Mouse (Mus musculus) intestine, postnatal 0 days (tissue): ENCODE measurements at regions not wholly inside any gene's neighbourhood (a gene's known extent, or its start where the extent isn't known, plus 50 kb on each side); places are given as distances from the start of the nearest gene placed in this dataset.

Source experiments
- ATAC-seq: fragments of 200-750 bp; cut with Nextera tagmentation; 2 replicates; pipeline ENCODE4 v1.8.0; 2017; ENCODE audit warnings: mild to moderate bottlenecking, moderate TSS enrichment, moderate library complexity
- H3K27ac ChIP-seq: fragments of 300-500 bp; sonication (generic); 2 replicates; pipeline ENCODE4 v1.5.1; 2014; ENCODE audit warnings: mild to moderate bottlenecking, low read depth, low read length, moderate library complexity
- H3K27me3 ChIP-seq: fragments of 300-500 bp; sonication (generic); replicated peaks from 2 replicates; pipeline ENCODE4 v1.6.1; 2014; ENCODE audit warnings: low read length, mixed read lengths; ENCODE audit not compliant: control insufficient read depth, insufficient read depth
- H3K36me3 ChIP-seq: fragments of 300-500 bp; sonication (generic); 2 replicates; pipeline ENCODE4 v1.6.1; 2014; ENCODE audit warnings: mild to moderate bottlenecking, moderate library complexity; ENCODE audit not compliant: control insufficient read depth, insufficient read depth
- H3K4me1 ChIP-seq: fragments of 300-500 bp; sonication (generic); replicated peaks from 2 replicates; pipeline ENCODE4 v1.6.1; 2014; ENCODE audit warnings: antibody characterized with exemption, low read length, mixed read lengths; ENCODE audit not compliant: control insufficient read depth, insufficient read depth
- H3K4me2 ChIP-seq: fragments of 300-500 bp; sonication (generic); replicated peaks from 2 replicates; pipeline ENCODE4 v1.6.1; 2014; ENCODE audit warnings: low read depth, mild to moderate bottlenecking, moderate library complexity
- H3K4me3 ChIP-seq: fragments of 300-500 bp; sonication (generic); 2 replicates; pipeline ENCODE4 v1.5.1; 2014; ENCODE audit warnings: low read depth, low read length
- H3K9ac ChIP-seq: fragments of 300-500 bp; sonication (generic); 2 replicates; pipeline ENCODE4 v1.6.1; 2014; ENCODE audit warnings: mild to moderate bottlenecking, low read depth, low read length
- H3K9me3 ChIP-seq: fragments of 300-500 bp; sonication (generic); 2 replicates; pipeline ENCODE4 v1.6.1; 2016; ENCODE audit warnings: mixed run types; ENCODE audit not compliant: control insufficient read depth
- CTCF ChIP-seq: sonication (generic); IDR thresholded peaks from 2 replicates; pipeline ENCODE4 v1.5.1; 2016; ENCODE audit warnings: low read depth, mild to moderate bottlenecking, control low read depth, antibody characterized with exemption, moderate library complexity
- WGBS: fragments of 180-500 bp; shearing (Covaris S2); extraction: QIAGEN DNeasy Blood & Tissue Kit; methylation state at CpG from one replicate; pipeline ENCODE4 v1.1.7; 2014; 5-methylcytosine and 5-hydroxymethylcytosine counted together

GRCm38 (mm10) chr17:64466273-64466672, 134.3 kb upstream of the Man2a1 start:
- no peak overlapping the region for H3K27ac ChIP-seq
- TF ChIP-seq CTCF: no peak
- 63% methylated on average over 7 of the region's 7 CpGs for WGBS
- no peaks in the 10 kb centered on the region for H3K9me3 ChIP-seq
- no peak overlapping the region for H3K4me2 ChIP-seq
- H3K4me1 ChIP-seq: no peaks in the 10 kb centered on the region
- no peak overlapping the region for H3K4me3 ChIP-seq
- no peaks in the 10 kb centered on the region for H3K27me3 ChIP-seq
- ATAC-seq: no peak
- no peak overlapping the region for H3K9ac ChIP-seq
- no peaks in the 10 kb centered on the region for H3K36me3 ChIP-seq

GRCm38 (mm10) chr17:64466746-64467145, 133.8 kb upstream of the Man2a1 start:
- no peak overlapping the region for H3K4me2 ChIP-seq
- no peaks in the 10 kb centered on the region for H3K4me1 ChIP-seq
- H3K4me3 ChIP-seq: no peak overlapping the region
- no peak for TF ChIP-seq CTCF
- 79% methylated on average over 9 of the region's 9 CpGs for WGBS
- ATAC-seq: no peak
- H3K27me3 ChIP-seq: no peaks in the 10 kb centered on the region
- H3K9ac ChIP-seq: no peak overlapping the region
- H3K27ac ChIP-seq: no peak overlapping the region
- no peaks in the 10 kb centered on the region for H3K9me3 ChIP-seq
- no peaks in the 10 kb centered on the region for H3K36me3 ChIP-seq

GRCm38 (mm10) chr17:64467297-64467696, 133.2 kb upstream of the Man2a1 start:
- no peak overlapping the region for H3K4me2 ChIP-seq
- H3K4me3 ChIP-seq: no peak overlapping the region
- H3K27ac ChIP-seq: no peak overlapping the region
- TF ChIP-seq CTCF: no peak
- H3K36me3 ChIP-seq: no peaks in the 10 kb centered on the region
- no peaks in the 10 kb centered on the region for H3K4me1 ChIP-seq
- no peaks in the 10 kb centered on the region for H3K27me3 ChIP-seq
- ATAC-seq: no peak
- no peaks in the 10 kb centered on the region for H3K9me3 ChIP-seq
- WGBS: 78% methylated on average over 10 of the region's 12 CpGs
- H3K9ac ChIP-seq: no peak overlapping the region

- ATAC-seq: no peak
- H3K4me2 ChIP-seq: no peak overlapping the region
- 46% methylated on average over 12 of the region's 12 CpGs for WGBS
These were observed 130.7 kb upstream of the Man2a1 start for GRCm38 (mm10) chr17:64469754-64470400.

GRCm38 (mm10) chr17:64480607-64481038, 119.9 kb upstream of the Man2a1 start:
- ATAC-seq: no peak
- Histone ChIP-seq H3K9ac (no peak overlapping the region), H3K9me3 (no peaks in the 10 kb centered on the region), H3K4me3 (no peak overlapping the region), H3K27ac (no peak overlapping the region), H3K4me1 (no peaks in the 10 kb centered on the region), H3K36me3 (no peaks in the 10 kb centered on the region), H3K4me2 (no peak overlapping the region), H3K27me3 (no peaks in the 10 kb centered on the region)
- 4% methylated on average over 1 of the region's 1 CpGs for WGBS
- no peak for TF ChIP-seq CTCF

More at GRCm38 (mm10) chr17:64469754-64470400, 130.7 kb upstream of the Man2a1 start:
- Histone ChIP-seq H3K4me1 (no peaks in the 10 kb centered on the region), H3K27me3 (no peaks in the 10 kb centered on the region), H3K36me3 (no peaks in the 10 kb centered on the region), H3K27ac (no peak overlapping the region), H3K9me3 (no peaks in the 10 kb centered on the region), H3K9ac (no peak overlapping the region), H3K4me3 (no peak overlapping the region)
- no peak for TF ChIP-seq CTCF

GRCm38 (mm10) chr17:64484835-64485234, 115.7 kb upstream of the Man2a1 start:
- Histone ChIP-seq H3K36me3 (no peaks in the 10 kb centered on the region), H3K4me3 (no peak overlapping the region), H3K9me3 (no peaks in the 10 kb centered on the region), H3K4me1 (no peaks in the 10 kb centered on the region), H3K4me2 (no peak overlapping the region), H3K27me3 (no peaks in the 10 kb centered on the region), H3K27ac (no peak overlapping the region), H3K9ac (no peak overlapping the region)
- TF ChIP-seq CTCF: no peak
- no peak for ATAC-seq
- 80% methylated on average over 4 of the region's 4 CpGs for WGBS
